Mouse (Mus musculus) bone marrow, adult 2 months (tissue): ENCODE data around the gene 4930415O20Rik.

Experiments
- CTCF ChIP-seq: fragments of 200-500 bp; IDR thresholded peaks from 2 replicates; pipeline ENCODE4 v1.5.1; 2011; ENCODE audit warnings: low read length, control low read depth; ENCODE audit not compliant: control insufficient read depth, insufficient read depth
- POLR2A ChIP-seq: fragments of 200-500 bp; IDR thresholded peaks from 2 replicates; pipeline ENCODE4 v1.6.1; 2011; ENCODE audit warnings: low read depth, mild to moderate bottlenecking, control low read depth, low read length, borderline replicate concordance; ENCODE audit not compliant: control insufficient read depth

GRCm38 (mm10) chr15:98610131-98610633 lies 39.4 kb downstream of the 4930415O20Rik start:
- TF ChIP-seq POLR2A (no peak), CTCF (no peak)
